Mouse (Mus musculus) MEL-GATA-1-ER (cell line): ENCODE data around the gene Usp47.

ENCODE experiments used
- DNase-seq: peaks from one replicate; pipeline ENCODE4 v3.0.0-alpha.2; 2012; ENCODE audit warnings: low read depth; ENCODE audit errors: extremely low read depth

Gene Usp47

GRCm38 (mm10) chr7:112149113-112149512 lies 125.8 kb downstream of the Usp47 start:
- no peak for DNase-seq

- DNase-seq = no peak
Measured at GRCm38 (mm10) chr7:112154445-112154844, 131.1 kb downstream of the Usp47 start.

- DNase-seq = no peak
Measured at GRCm38 (mm10) chr7:112155194-112155593, 131.9 kb downstream of the Usp47 start.

GRCm38 (mm10) chr7:112157584-112158315 lies 134.4 kb downstream of the Usp47 start:
- DNase-seq = no peak

DNA sequence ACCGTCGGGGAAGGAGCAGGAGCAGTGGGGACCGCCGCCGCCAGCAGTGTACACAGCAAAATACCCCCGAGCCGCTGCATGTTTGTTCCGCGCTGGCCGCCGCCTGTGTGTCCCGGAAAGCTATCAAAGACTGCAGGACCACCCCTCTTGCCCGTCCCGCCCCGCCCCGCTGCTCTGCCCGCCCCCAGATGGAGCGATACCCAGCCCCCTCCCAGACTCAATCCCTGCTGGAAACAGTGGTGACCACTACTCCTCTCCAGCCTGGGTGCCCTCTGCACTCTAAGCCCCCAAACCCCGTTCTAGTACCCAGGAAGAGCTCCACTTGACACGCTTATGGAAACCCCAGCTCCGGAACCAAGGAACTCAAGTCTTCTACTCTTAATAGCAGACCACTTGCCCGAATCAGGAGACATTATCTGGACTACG lies 135.0 kb downstream of the Usp47 start:
- DNase-seq = no peak

GRCm38 (mm10) chr7:112158942-112159341 lies 135.6 kb downstream of the Usp47 start, which contains the start of gene Dkk3:
TSS of gene Dkk3 (minus strand) at chr7:112159057.
- no peak for DNase-seq

DNA sequence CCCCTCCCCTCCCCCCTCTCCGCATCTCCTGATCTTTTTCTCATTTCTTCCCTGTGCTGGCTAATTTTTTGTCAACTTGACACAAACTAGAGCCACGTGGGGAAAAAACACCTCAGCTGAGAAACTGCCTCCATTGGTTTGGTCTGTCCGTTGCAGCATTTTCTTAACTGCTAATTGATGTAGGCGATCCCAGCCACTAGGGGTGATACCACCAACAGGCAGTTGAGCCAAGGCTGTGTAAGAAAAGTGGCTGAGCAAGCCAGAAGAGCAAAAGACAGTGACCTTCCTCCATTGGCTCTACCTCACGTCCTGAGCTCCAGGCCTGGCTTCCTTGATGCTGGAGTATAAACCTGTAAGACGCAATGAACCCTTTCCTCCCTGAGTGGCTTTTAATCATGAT lies 136.5 kb downstream of the Usp47 start:
- DNase-seq = no peak
